Mouse (Mus musculus): ENCODE measurements around the gene Bag1.
"Not testable (repeated sequence)": the region's sequence is repeated elsewhere in the genome, so short reads cannot be mapped to it uniquely, and the experiment has no call there.

Gene Bag1

DNA sequence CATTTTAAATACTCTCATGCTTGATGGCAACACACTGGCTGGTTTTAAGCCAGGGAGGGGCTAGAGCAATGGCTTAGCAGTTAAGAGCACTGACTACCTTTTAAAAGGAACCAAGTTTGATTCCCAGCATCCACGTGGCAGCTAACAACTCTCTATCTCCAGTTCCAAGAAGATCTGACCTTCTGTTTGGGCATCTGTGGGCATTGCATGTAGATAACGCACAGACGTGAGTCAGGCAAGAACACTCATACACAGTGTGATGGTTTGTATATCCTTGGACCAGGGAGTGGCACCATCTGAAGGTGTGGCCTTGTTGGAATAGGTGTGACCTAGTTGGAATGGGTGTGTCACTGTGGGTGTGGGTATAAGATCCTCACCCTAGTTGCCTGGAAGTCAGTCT lies 13.7 kb downstream of the Bag1 start:
- not testable (repeated sequence) for DNase-seq (ENCODE audit: low spot score)

DNA sequence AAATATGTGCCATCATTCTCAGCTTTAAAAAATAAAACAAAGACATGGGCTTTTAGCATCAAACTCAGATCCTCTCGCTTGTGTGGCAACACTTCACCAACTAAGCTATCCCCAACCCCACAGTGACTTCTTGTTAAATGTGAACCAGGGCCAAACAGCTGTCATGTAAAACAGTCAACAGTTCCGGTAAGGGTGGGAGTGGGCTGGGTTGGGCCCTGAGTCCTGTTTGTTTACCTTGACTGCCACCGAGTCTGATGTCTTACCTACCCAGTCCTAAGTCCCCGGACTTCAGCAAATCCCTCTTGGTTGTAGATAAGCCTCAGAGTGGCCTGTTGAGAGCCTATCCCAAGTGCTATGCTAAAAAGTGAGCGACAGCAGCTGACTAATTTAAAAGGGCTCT lies 14.4 kb downstream of the Bag1 start:
- no peak for DNase-seq (ENCODE audit: low spot score)

DNA sequence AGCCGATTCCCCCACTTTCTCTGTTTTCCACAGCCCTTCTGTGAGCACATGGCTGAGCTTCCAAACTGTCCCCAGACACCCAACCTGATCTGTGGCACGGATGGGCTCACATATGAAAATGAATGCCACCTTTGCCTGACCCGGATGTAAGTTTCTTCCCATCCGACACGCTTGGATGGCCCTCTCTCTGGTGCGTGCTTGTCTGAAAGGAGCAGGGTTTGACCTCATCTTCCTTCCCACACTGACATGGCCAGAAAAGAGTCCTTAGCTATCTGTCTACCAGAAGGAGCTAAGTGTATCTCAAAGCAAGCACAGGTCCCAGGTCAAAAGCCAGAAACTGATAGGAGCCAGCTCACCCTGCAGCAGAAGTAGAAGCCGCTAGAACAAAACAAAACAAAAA lies 19.0 kb downstream of the Bag1 start:
- no peak for DNase-seq (ENCODE audit: low spot score)

DNA sequence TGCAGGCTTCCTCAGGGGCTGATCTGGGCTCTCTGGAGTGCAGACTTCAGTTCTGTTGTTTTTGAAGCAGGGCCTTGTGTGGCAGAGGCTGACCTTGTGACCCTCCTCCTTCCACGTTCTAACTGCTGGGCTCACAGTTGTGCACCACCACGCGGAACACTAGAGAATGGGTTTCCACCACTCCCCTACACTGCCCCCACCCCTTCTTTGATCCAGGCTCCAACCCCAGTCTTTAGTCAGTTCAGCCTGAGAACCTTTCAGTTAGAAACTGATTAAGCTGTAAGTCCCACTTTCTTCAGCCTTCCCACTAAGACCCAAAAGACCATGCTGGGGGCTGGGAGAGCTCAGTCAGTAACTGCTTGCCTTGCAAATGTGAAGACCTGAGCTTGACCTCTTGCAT lies 22.5 kb downstream of the Bag1 start:
- DNase-seq (ENCODE audit: low spot score), result no peak

DNA sequence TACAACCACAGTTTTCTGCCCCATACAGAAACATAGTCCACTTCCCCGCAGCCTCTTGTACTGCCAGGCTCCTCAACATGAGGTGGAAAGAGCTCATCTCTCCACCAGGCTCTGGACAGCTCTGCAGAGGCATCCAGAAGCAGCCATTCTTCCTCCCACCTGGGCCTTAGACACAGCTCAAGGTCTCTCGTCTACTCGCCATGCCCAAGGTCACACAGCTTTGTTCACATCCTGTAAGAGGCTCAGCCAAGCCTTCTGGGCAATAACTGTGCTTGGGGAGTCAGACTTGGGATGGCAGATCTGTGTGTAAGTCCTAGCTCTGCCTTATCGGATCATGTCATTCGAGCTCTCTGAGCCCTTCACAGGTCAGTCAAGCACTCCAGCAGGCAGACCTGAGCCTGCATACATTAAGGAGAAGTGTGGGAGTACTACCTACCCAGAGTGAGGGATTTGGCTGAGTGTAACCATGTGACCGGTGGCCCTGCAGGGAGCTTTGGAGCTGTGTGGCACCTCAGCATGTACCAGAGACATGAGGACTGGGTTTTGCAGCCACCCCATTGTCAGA lies 24.9 kb downstream of the Bag1 start:
- DNase-seq (ENCODE audit: low spot score), result no peak

DNA sequence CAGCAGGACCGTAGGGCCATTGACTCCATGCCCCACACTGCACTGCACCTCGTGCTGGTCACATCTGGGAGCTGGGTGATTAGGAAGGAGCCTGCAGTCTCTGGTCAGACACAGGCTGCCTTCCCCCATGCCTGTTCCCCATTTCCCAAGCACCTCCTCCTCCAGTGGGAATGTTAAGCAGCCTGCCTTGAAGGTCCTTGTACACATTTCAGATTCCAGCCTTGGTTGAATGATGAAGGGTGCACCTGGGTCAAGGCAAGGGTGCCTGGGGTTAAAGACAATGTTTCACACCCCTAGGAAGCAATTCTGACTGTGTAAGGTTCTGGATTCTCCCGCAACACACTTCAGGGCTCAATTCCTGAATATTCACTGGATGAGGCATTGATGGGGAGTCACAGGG lies 26.8 kb downstream of the Bag1 start:
- no peak for DNase-seq (ENCODE audit: low spot score)

DNA sequence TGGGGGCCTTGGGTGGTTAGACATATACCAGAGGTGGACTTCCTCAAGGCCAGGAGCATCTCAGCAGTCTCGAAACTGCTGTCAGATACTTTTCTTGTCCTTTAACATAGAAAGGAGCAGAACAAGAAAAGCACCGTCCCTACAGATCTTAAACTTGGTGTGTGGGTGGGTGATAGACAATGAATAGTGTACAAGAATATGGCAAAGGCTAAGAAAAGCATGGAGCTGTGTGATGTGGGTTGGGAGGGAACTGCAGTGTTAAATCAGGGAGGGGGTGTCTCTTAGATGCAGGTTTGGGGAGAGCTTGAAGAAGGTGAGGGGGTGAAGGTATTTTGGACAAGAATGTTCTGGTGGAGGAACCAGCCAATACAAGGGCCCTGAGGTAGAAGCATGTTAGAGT lies 27.5 kb downstream of the Bag1 start:
- no peak for DNase-seq (ENCODE audit: low spot score)

DNA sequence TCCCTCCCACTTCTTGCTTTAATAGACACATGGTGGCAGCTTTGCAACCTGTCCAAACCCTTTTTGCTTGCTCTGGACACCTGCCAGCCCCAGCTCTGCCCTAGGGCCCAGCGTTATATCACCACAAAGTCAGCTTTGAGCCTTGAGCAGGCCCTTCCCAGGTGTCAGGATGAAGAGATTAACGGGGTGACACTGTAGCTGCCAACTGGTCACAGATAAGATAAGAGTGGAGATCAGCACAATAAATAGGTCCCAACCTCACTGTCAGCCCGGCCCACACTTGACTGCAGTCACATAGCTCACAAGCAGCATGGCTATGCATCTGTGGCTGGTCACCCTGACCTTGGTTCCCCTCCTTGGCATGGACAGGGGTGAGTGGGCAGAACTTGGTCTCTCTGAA lies 28.3 kb downstream of the Bag1 start, which contains the start of gene Spink4:
TSS of gene Spink4 (plus strand) at position 268 of the 400 bp plus-strand sequence.
- no peak for DNase-seq (ENCODE audit: low spot score)

DNA sequence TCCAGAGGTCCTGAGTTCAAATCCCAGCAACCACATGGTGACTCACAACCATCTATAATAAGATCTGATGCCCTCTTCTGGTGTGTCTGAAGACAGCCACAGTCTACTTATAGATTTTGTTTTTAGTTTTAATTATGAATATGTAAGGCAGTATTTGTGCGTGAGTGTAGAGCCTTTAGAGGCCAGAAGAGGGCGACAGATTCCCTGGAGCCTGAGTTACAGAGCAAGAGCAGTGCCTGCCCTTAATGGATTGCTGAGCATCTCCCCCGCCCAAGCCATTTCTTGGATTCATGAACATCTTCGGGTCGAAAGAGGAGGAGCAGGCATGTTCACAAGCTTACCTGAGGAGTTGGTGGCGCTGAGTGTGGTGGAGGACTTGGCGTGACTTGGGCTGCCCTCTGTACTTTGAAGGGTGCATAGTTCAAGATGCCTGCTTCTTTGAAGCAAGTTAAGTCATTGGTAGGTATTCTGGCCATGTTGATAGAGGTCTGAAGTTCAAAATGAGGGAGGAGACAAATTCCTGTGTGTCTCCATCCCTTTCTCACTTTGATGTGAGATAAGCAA lies 31.4 kb downstream of the Bag1 start:
- DNase-seq (ENCODE audit: low spot score), result no peak

DNA sequence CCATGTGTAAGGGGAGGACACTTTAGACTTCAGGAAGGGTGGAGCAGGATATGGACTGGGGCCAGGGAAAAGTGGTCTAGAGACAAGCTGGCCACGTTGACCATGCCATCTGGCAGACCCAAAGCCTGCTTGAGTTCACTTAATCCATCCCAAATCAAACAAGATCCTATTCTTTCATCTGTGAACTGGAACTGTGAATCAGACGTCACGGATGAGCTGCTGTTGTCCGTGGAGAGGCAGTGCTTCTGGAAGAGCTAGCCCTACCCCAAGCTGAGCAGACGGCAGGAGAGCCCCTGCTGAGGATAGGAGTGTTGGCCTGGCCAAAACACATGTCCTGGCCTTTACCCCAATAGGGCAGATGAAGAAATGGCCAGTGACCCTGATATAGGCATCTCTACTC lies 32.1 kb downstream of the Bag1 start:
- no peak for DNase-seq (ENCODE audit: low spot score)

DNA sequence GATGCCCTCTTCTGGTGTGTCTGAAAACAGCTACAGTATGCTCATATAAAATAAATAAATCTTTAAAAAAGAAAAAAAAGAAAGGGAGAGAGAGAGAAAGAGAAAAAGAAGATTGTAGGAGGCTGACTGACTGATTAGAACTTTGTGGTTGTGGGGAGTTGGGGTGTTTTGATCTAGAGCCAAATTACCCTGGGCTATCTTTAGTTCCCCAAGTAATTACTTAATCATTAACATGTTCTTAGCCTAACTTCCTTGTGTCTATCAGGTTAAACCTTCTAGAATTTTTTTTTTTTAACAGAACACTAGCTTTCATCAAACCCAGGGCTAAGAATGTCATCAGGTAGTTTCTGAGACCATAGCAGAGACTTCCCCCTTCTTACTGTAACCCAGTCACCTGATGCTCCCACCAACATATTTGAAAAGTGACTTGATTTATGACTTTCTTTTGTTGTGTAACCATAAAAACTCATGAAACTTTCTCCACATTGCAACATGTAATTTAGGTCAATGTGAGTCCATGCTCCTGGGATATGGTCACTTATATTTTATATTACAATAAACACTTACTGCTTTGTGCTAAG lies 33.7 kb downstream of the Bag1 start:
- no peak for DNase-seq (ENCODE audit: low spot score)

DNA sequence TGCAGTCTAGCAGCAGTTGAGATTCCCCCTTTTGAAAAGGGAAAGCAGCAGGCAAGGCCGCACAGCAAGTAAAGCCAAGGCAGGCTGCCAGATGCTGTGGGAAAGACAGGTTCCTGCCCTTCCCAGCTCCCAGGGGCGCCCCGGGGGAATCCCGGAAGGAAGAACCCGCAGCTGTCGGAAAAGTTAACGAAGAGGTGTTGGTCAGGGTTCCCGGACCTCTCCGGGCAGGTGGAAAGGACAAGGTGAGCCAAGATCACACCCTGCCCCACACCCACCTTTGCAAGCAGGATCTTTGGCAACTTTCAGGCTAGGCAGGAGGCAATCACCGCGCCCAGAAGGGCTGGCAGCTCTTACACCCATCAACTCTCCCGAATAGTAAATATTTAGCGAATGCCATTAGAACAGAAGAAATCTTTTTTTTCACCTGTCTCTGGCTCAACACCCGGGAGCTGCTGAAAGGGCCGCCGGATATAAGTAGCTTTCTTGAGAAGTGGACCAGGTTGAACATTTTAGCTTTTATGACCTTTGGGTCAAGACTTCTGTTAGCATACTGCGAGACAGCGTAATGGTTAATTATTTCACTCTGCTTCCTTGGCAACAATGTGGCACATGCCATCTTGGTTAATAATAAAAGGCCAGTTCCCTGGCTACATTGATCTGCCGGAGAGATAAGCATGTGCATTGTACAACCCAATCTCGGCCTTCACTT lies 39.7 kb downstream of the Bag1 start:
- no peak for DNase-seq (ENCODE audit: low spot score)

DNA sequence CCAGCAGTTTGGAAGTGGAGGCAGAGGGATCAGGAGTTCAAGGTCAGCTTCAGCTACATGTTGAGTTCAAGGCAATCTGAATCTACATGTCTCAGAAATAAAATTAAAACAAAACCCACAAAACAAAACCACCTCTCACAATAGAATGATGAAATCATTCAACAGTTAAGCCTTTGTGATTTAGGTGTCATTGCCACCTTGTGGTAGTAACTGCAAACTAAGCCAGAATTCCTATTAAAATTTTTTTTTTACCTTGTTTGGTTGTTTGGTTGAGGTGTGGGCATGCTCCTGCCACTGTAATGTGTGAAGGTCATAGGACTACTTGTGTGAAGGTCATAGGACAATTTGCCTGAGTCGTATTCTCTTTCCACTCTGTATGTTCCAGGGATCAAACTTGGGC lies 41.8 kb downstream of the Bag1 start:
- peak; percentile 31 for DNase-seq (ENCODE audit: low spot score)

DNA sequence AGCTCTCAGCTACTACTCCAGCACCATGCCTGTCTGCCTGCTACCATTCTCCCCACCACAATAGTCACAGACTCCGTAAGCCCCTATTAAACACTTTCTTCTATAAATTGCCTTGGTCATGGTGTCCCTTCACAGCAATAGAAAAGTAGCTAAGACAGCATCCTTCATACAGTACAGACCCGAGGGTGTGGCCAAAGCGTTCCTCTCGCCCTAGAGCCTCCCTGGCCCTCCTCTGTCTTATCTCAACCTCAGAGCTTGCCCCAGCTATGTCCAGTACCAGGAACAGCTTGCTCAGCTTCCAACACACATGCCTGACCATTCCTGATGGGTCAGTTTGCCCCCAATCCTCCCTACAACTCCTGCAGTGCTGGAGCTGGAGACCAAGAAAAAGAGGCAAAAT lies 47.5 kb downstream of the Bag1 start:
- no peak for DNase-seq (ENCODE audit: low spot score)

DNA sequence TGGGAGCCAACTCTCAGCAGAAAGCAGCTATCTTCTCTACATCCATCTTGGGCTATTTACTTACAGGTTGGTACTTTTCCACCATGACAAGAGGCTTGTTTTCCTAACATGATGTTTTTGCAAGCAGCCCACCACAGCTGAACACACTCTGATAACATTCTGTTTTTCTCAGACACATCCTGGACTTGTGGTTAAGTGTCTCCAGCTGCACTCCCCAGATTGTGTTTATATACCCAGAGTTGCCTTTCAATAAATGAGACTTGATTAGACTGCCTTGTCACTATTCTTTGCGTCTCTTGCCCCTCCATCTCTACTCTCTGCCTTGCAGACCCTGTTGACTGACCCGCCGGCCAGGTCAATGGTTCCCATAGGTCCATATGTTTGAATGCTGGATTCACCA lies 48.0 kb downstream of the Bag1 start:
- no peak for DNase-seq (ENCODE audit: low spot score)

DNA sequence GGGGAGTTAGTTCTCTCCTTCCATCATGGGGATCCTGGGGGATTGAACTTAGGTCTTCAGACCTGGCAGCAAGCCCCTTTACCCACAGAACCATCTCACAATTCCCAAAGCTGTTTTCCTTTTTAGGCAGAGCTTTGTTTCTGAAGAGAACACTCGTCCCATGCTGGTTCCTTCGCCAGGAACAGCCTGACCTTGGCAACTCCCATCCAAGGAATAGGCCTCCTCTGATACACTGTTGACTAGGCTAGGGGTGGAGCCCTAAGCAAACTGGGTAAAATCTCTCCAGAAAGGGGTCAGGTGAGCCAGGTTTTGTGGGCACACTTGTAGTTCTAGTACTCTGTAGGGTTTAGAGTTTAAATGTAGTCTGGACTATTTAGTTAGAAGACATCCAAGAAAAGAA lies 48.8 kb downstream of the Bag1 start:
- DNase-seq (ENCODE audit: low spot score), result no peak

DNA sequence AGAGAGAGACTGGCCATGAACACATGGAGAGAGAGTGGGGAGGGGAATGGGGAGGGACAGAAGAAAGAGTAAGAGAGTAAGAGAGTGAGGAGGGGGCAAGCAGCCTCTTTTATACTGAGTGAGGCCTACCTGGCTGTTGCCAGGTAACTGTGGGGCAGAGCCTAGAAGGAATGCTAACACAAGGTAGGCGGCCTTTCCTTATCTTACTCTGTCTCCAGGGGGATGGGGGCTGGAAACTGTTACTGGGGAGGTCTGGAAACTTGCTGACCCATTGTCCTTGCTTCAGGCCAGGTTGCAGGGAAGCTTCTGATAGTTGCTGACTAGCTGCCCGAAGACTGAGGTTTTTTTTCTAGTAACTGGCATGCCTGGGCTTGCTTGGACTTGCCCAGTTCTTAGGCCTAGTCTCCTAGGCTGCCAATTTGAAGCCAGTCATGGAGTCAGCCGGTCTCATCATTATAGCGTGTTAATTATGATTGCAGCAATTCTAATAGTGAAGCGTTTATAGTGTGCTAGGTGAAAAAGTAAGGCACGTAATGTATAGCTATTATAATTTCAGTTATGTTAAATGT lies 49.5 kb downstream of the Bag1 start:
- no peak for DNase-seq (ENCODE audit: low spot score)

DNA sequence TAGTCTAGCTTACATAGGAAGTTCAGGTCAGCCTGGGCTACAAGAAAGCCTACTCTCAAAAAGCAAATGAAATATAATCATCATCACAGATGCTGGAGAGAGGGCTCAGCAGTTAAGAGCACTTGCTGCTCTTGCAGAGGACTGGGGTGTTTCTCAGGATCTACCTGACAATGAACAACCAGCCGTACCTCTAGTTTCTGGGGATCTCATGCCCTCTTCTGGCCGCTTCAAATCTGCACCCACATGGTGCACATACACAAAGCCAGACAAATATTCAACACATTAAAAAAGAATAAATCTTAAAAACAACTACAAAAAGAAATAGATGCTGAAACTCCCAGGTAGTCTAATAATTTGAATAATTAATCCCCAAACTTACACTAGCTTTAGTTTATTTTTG lies 52.4 kb downstream of the Bag1 start:
- DNase-seq (ENCODE audit: low spot score), result no peak

DNA sequence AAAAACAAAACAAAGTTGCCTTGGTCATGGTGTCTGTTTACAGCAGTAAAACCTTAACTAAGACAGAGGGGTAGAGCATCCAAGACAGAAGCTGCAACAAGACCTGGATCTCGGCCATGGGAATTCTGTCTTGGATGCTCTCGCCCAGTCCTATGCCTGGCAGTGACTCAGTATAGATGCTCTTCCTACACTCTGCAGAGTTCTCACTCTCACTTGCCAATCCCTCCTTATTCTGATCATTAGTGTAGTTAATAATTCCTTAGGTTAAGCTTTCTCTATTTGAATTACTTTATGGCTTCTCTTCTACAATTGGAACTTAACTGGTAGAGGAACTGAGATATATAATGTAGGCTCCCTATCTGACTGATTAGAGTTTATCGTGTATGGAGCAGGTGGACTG lies 53.0 kb downstream of the Bag1 start:
- no peak for DNase-seq (ENCODE audit: low spot score)

DNA sequence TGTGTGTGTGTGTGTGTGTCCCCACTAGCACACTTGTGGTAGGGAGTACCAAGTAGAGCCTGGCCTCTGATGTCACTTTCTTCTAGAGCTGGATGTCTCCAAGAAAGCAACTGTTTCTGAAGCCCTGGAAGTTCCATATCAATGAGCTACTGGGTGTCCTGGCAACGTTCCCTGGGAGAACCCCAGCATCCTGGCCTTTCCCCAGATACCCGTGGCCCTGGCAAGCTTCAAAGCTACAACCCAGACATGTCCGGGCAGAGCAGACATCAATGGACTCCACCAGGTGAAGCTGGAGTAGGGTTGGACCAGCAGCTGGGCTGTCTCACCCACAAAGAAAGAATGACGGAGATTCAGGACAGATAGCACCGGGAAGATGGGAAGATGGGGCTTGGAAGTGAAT lies 56.9 kb downstream of the Bag1 start:
- DNase-seq (ENCODE audit: low spot score), result no peak

DNA sequence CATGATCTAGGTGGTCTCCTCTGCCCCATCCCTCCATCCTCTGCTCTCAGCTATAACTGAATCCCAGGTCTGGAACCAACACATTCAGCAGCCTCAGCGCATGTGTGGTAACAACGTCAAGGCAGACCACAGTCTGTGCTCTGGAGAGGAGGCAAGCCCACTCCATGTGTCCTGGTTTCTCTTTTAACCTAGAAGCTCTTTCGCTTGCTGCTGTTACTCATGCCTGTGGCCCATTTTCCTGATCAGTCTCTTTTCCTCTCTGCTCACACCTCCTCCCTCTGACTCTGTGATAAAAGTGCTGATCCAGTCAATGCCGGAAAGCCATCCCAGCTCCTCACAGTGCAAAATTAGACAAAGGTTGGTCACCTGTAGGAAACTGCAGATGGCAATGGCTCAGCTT lies 58.1 kb downstream of the Bag1 start:
- no peak for DNase-seq (ENCODE audit: low spot score)

DNA sequence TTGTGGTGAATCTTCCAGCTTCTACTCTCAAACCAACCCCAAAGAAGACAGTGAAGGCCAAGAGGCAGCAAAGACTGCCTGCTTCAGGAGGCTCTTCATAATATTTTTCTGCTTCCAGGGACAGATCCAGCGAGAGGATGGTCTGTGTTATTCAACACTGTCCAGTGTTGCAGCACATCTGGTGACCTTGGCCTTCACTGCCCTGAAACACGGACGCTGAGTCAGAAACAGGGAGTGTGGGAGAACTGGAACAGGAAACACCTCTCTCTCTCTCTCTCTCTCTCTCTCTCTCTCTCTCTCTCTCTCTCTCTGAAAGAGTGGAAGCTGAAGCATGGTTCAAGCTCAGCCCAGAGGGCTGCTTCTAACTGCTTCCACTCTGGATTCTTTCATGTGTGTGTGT lies 58.8 kb downstream of the Bag1 start:
- no peak for DNase-seq (ENCODE audit: low spot score)

DNA sequence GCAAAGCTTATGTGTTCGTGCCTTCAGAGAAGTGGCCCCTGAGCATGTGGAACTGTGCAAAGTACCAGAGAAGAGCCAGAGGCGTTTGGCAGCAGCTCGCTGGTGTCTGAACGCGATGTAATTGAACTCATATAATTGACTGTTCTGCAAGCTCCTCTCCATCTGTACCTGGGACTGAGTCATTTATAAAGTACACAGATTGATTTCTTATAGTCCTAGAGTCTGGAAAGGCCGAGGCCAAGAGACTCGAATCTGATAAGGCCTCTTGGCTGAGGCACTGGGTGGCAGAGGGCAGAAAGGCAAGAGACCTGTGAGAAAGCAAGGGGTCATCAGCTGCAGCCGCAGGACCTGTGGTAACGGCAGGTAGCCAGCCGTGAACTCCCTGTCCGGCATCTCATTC lies 59.3 kb downstream of the Bag1 start:
- DNase-seq (ENCODE audit: low spot score), result no peak

Measured in layer of hippocampus, adult 9-10 months (tissue).